Mouse (Mus musculus): ENCODE data around the gene Dlgap5. TPM values are rescaled to one million over a fixed set of nuclear protein-coding genes. Genes with fewer than 3 reads are reported as not detected.

The Dlgap5 gene
- polyA plus RNA-seq, 1 experiment from 2014 or later = 44.2 TPM

- 74% methylated on average over 7 of the region's 7 CpGs for WGBS
- Histone ChIP-seq H3K4me3 (ENCODE audit: low read length) (no peak overlapping the region), H3K9ac (ENCODE audit: low read length) (no peak overlapping the region), H3K36me3 (ENCODE audit: control insufficient read depth, insufficient read depth, low read length) (peaks cover 7% of the 10 kb centered on the region), H3K4me2 (ENCODE audit: low read depth, low read length) (no peak overlapping the region), H3K27ac (ENCODE audit: low read length) (no peak overlapping the region), H3K4me1 (replicated peaks; ENCODE audit: control insufficient read depth, insufficient read depth, low read length) (no peaks in the 10 kb centered on the region), H3K27me3 (ENCODE audit: control insufficient read depth, insufficient read depth, low read depth, low read length) (no peaks in the 10 kb centered on the region), H3K9me3 (ENCODE audit: control insufficient read depth, low read length) (no peaks in the 10 kb centered on the region)
- ATAC-seq (ENCODE audit: low read depth) = no peak
These were observed 34.3 kb downstream of the Dlgap5 start for GRCm38 (mm10) chr14:47383911-47384310.

GRCm38 (mm10) chr14:47378336-47378735 lies 39.9 kb downstream of the Dlgap5 start:
- Histone ChIP-seq H3K36me3 (ENCODE audit: control insufficient read depth, insufficient read depth, low read length) (no peaks in the 10 kb centered on the region), H3K4me3 (ENCODE audit: low read length) (no peak overlapping the region), H3K4me2 (ENCODE audit: low read depth, low read length) (no peak overlapping the region), H3K27ac (ENCODE audit: low read length) (no peak overlapping the region), H3K9ac (ENCODE audit: low read length) (no peak overlapping the region), H3K27me3 (ENCODE audit: control insufficient read depth, insufficient read depth, low read depth, low read length) (peaks cover 6% of the 10 kb centered on the region; the same call in 1 of the 2 replicates), H3K9me3 (ENCODE audit: control insufficient read depth, low read length) (no peaks in the 10 kb centered on the region), H3K4me1 (replicated peaks; ENCODE audit: control insufficient read depth, insufficient read depth, low read length) (no peaks in the 10 kb centered on the region; the same call in 1 of the 2 replicates)
- 78% methylated on average over 7 of the region's 7 CpGs for WGBS
- no peak for ATAC-seq (ENCODE audit: low read depth)

- H3K27ac ChIP-seq (ENCODE audit: low read length) = no peak overlapping the region
- no peak overlapping the region for H3K9ac ChIP-seq (ENCODE audit: low read length)
- ATAC-seq (ENCODE audit: low read depth) = no peak
- peaks cover 6% of the 10 kb centered on the region; the same call in 1 of the 2 replicates for H3K27me3 ChIP-seq (ENCODE audit: control insufficient read depth, insufficient read depth, low read depth, low read length)
- no peaks in the 10 kb centered on the region for H3K9me3 ChIP-seq (ENCODE audit: control insufficient read depth, low read length)
- 63% methylated on average over 2 of the region's 2 CpGs for WGBS
- peaks cover 4% of the 10 kb centered on the region for H3K4me1 ChIP-seq (replicated peaks; ENCODE audit: control insufficient read depth, insufficient read depth, low read length)
- H3K4me3 ChIP-seq (ENCODE audit: low read length) = no peak overlapping the region
- no peak overlapping the region for H3K4me2 ChIP-seq (ENCODE audit: low read depth, low read length)
- no peaks in the 10 kb centered on the region for H3K36me3 ChIP-seq (ENCODE audit: control insufficient read depth, insufficient read depth, low read length)
These were observed 41.7 kb downstream of the Dlgap5 start for GRCm38 (mm10) chr14:47376526-47376925.

GRCm38 (mm10) chr14:47373728-47374678 lies 44.2 kb downstream of the Dlgap5 start:
- Histone ChIP-seq H3K9ac (ENCODE audit: low read length) (peak overlapping the region; percentile 52), H3K27me3 (ENCODE audit: control insufficient read depth, insufficient read depth, low read depth, low read length) (peaks cover 6% of the 10 kb centered on the region; the same call in 1 of the 2 replicates), H3K4me2 (ENCODE audit: low read depth, low read length) (peak overlapping the region; percentile 58), H3K4me3 (ENCODE audit: low read length) (peak overlapping the region; percentile 44), H3K9me3 (ENCODE audit: control insufficient read depth, low read length) (no peaks in the 10 kb centered on the region), H3K27ac (ENCODE audit: low read length) (no peak overlapping the region), H3K36me3 (ENCODE audit: control insufficient read depth, insufficient read depth, low read length) (no peaks in the 10 kb centered on the region), H3K4me1 (replicated peaks; ENCODE audit: control insufficient read depth, insufficient read depth, low read length) (peaks cover 4% of the 10 kb centered on the region)
- ATAC-seq (ENCODE audit: low read depth) = peak; percentile 84
- 12% methylated on average over 45 of the region's 49 CpGs for WGBS

GRCm38 (mm10) chr14:47371689-47372088 lies 46.5 kb downstream of the Dlgap5 start:
- 51% methylated on average over 6 of the region's 6 CpGs for WGBS

GRCm38 (mm10) chr14:47370790-47371189 lies 47.4 kb downstream of the Dlgap5 start:
- Histone ChIP-seq H3K27me3 (ENCODE audit: control insufficient read depth, insufficient read depth, low read depth, low read length) (peaks cover 6% of the 10 kb centered on the region; the same call in 1 of the 2 replicates), H3K4me3 (ENCODE audit: low read length) (no peak overlapping the region), H3K36me3 (ENCODE audit: control insufficient read depth, insufficient read depth, low read length) (no peaks in the 10 kb centered on the region), H3K9ac (ENCODE audit: low read length) (no peak overlapping the region), H3K4me1 (replicated peaks; ENCODE audit: control insufficient read depth, insufficient read depth, low read length) (peaks cover 14% of the 10 kb centered on the region), H3K27ac (ENCODE audit: low read length) (no peak overlapping the region), H3K4me2 (ENCODE audit: low read depth, low read length) (no peak overlapping the region), H3K9me3 (ENCODE audit: control insufficient read depth, low read length) (no peaks in the 10 kb centered on the region)
- no peak for ATAC-seq (ENCODE audit: low read depth)
- 75% methylated on average over 3 of the region's 3 CpGs for WGBS

More at GRCm38 (mm10) chr14:47371689-47372088, 46.5 kb downstream of the Dlgap5 start:
- ATAC-seq (ENCODE audit: low read depth) = peak; percentile 18; the same call in 1 of the 2 replicates
- Histone ChIP-seq H3K4me1 (replicated peaks; ENCODE audit: control insufficient read depth, insufficient read depth, low read length) (peaks cover 9% of the 10 kb centered on the region), H3K27me3 (ENCODE audit: control insufficient read depth, insufficient read depth, low read depth, low read length) (peaks cover 6% of the 10 kb centered on the region; the same call in 1 of the 2 replicates), H3K9ac (ENCODE audit: low read length) (no peak overlapping the region), H3K4me3 (ENCODE audit: low read length) (no peak overlapping the region), H3K27ac (ENCODE audit: low read length) (peak overlapping the region; percentile 33; the same call in 1 of the 2 replicates), H3K9me3 (ENCODE audit: control insufficient read depth, low read length) (no peaks in the 10 kb centered on the region), H3K4me2 (ENCODE audit: low read depth, low read length) (no peak overlapping the region), H3K36me3 (ENCODE audit: control insufficient read depth, insufficient read depth, low read length) (no peaks in the 10 kb centered on the region)

- peaks cover 18% of the 10 kb centered on the region for H3K4me1 ChIP-seq (replicated peaks; ENCODE audit: control insufficient read depth, insufficient read depth, low read length)
- H3K9me3 ChIP-seq (ENCODE audit: control insufficient read depth, low read length) = no peaks in the 10 kb centered on the region
- 87% methylated on average over 5 of the region's 5 CpGs for WGBS
- no peak overlapping the region for H3K4me3 ChIP-seq (ENCODE audit: low read length)
- no peak overlapping the region for H3K4me2 ChIP-seq (ENCODE audit: low read depth, low read length)
- H3K27me3 ChIP-seq (ENCODE audit: control insufficient read depth, insufficient read depth, low read depth, low read length) = peaks cover 6% of the 10 kb centered on the region; the same call in 1 of the 2 replicates
- ATAC-seq (ENCODE audit: low read depth) = no peak
- H3K9ac ChIP-seq (ENCODE audit: low read length) = no peak overlapping the region
- H3K36me3 ChIP-seq (ENCODE audit: control insufficient read depth, insufficient read depth, low read length) = no peaks in the 10 kb centered on the region
- no peak overlapping the region for H3K27ac ChIP-seq (ENCODE audit: low read length)
These were observed 48.5 kb downstream of the Dlgap5 start for GRCm38 (mm10) chr14:47369741-47370140.

GRCm38 (mm10) chr14:47367461-47367860 lies 50.7 kb downstream of the Dlgap5 start, which contains the start of gene Lgals3:
Gene Lgals3 (plus strand): TSS chr14:47367751.
- no peaks in the 10 kb centered on the region for H3K36me3 ChIP-seq (ENCODE audit: control insufficient read depth, insufficient read depth, low read length)
- ATAC-seq (ENCODE audit: low read depth) = peak; percentile 81
- peak within 1 kb of the TSS; percentile 91 for H3K27ac ChIP-seq (ENCODE audit: low read length)
- peak within 1 kb of the TSS; percentile 35 for H3K4me2 ChIP-seq (ENCODE audit: low read depth, low read length)
- H3K9ac ChIP-seq (ENCODE audit: low read length) = no peak within 1 kb of the TSS; the same call in 1 of the 2 replicates
- no peaks in the 10 kb centered on the region for H3K27me3 ChIP-seq (ENCODE audit: control insufficient read depth, insufficient read depth, low read depth, low read length)
- 24% methylated on average over 9 of the region's 9 CpGs for WGBS
- H3K4me3 ChIP-seq (ENCODE audit: low read length) = no peak within 1 kb of the TSS
- peaks cover 19% of the 10 kb centered on the region for H3K4me1 ChIP-seq (replicated peaks; ENCODE audit: control insufficient read depth, insufficient read depth, low read length)
- H3K9me3 ChIP-seq (ENCODE audit: control insufficient read depth, low read length) = no peaks in the 10 kb centered on the region

GRCm38 (mm10) chr14:47366881-47367321 lies 51.3 kb downstream of the Dlgap5 start:
- Histone ChIP-seq H3K9ac (ENCODE audit: low read length) (no peak overlapping the region), H3K36me3 (ENCODE audit: control insufficient read depth, insufficient read depth, low read length) (no peaks in the 10 kb centered on the region), H3K27me3 (ENCODE audit: control insufficient read depth, insufficient read depth, low read depth, low read length) (no peaks in the 10 kb centered on the region), H3K4me3 (ENCODE audit: low read length) (no peak overlapping the region), H3K27ac (ENCODE audit: low read length) (peak overlapping the region; percentile 91), H3K4me1 (replicated peaks; ENCODE audit: control insufficient read depth, insufficient read depth, low read length) (peaks cover 16% of the 10 kb centered on the region), H3K4me2 (ENCODE audit: low read depth, low read length) (peak overlapping the region; percentile 35), H3K9me3 (ENCODE audit: control insufficient read depth, low read length) (no peaks in the 10 kb centered on the region)
- 32% methylated on average over 7 of the region's 7 CpGs for WGBS
- peak; percentile 86 for ATAC-seq (ENCODE audit: low read depth)
